Mouse (Mus musculus) left cerebral cortex, adult 18-20 months (tissue): ENCODE results near the gene Def8. TPM values are rescaled to one million over a fixed set of nuclear protein-coding genes. Genes with fewer than 3 reads are reported as not detected.
A peak's percentile ranks its signal among the peaks of the same experiment; 100 is the strongest.
"Not testable (repeated sequence)": the region's sequence is repeated elsewhere in the genome, so short reads cannot be mapped to it uniquely, and the experiment has no call there.

Experiments
- DNase-seq, 2 experiments: peaks; one replicate each; pipeline ENCODE4 v3.0.0; 2021 to 2022; ENCODE audit warnings: low spot score in 2 of 2, mixed read lengths in 1 of 2
- total RNA-seq, 2 experiments: library from RNA; stranded (reverse); gene quantifications; 2 replicates each; pipeline ENCODE4 v1.2.3; 2021

Gene Def8
- total RNA-seq, 2 experiments from 2014 or later: 52.9 to 56.3 TPM

- peak; percentile 74 to 82 for DNase-seq
These were observed 10.7 kb upstream of the Def8 start for GRCm38 (mm10) chr8:123412560-123413170.

GRCm38 (mm10) chr8:123414255-123414654, 9.1 kb upstream of the Def8 start:
- DNase-seq: no peak

- DNase-seq: not testable (repeated sequence)
These were observed 8.2 kb upstream of the Def8 start for GRCm38 (mm10) chr8:123414997-123415696.

- DNase-seq: no peak
These were observed 7.1 kb upstream of the Def8 start for GRCm38 (mm10) chr8:123415967-123416943.

GRCm38 (mm10) chr8:123416944-123417555, 6.3 kb upstream of the Def8 start:
- no peak for DNase-seq

- no peak for DNase-seq
These were observed 3.6 kb upstream of the Def8 start for GRCm38 (mm10) chr8:123419711-123420110.

GRCm38 (mm10) chr8:123420525-123421281, 2.6 kb upstream of the Def8 start:
- no peak for DNase-seq

- DNase-seq: no peak
These were observed 2.0 kb upstream of the Def8 start for GRCm38 (mm10) chr8:123421325-123421724.

- peak; percentile 83 to 88 for DNase-seq
These were observed 1.1 kb upstream of the Def8 start for GRCm38 (mm10) chr8:123422056-123422780.

- DNase-seq: no peak
These were observed 557 bp upstream of the Def8 start for GRCm38 (mm10) chr8:123422781-123423159.

- DNase-seq: no peak
These were observed 3.5 kb downstream of the Def8 start for GRCm38 (mm10) chr8:123426511-123427509.

- DNase-seq: no peak
These were observed 4.4 kb downstream of the Def8 start for GRCm38 (mm10) chr8:123427639-123428275.

- DNase-seq: no peak
These were observed 5.1 kb downstream of the Def8 start for GRCm38 (mm10) chr8:123428343-123428893.

GRCm38 (mm10) chr8:123428939-123429721, 5.8 kb downstream of the Def8 start:
- no peak for DNase-seq

- DNase-seq: not testable (repeated sequence)
These were observed 6.3 kb downstream of the Def8 start for GRCm38 (mm10) chr8:123429722-123430013.

- DNase-seq: not testable (repeated sequence)
These were observed 7.6 kb downstream of the Def8 start for GRCm38 (mm10) chr8:123430936-123431335.
